Mouse (Mus musculus) liver, postnatal 0 days (tissue): Measurements from ENCODE around the gene Akt2.

Experiments
- CTCF ChIP-seq: sonication (generic); IDR thresholded peaks from 2 replicates; pipeline ENCODE4 v1.5.1; 2016; ENCODE audit warnings: antibody characterized with exemption, low read depth
- EP300 ChIP-seq: IDR thresholded peaks from 2 replicates; pipeline ENCODE4 v1.6.1; 2016; ENCODE audit warnings: antibody characterized with exemption, low read depth, mild to moderate bottlenecking

- TF ChIP-seq EP300, result no peak
- TF ChIP-seq CTCF, result no peak
These were observed 33.6 kb downstream of the Akt2 start for GRCm38 (mm10) chr7:27624967-27625366.
